Mouse (Mus musculus): ENCODE measurements around the gene Wdtc1. TPM values are rescaled to one million over a fixed set of nuclear protein-coding genes. Genes with fewer than 3 reads are reported as not detected.

The Wdtc1 gene
- polyA plus RNA-seq, 1 experiment: 49.1 TPM

DNA sequence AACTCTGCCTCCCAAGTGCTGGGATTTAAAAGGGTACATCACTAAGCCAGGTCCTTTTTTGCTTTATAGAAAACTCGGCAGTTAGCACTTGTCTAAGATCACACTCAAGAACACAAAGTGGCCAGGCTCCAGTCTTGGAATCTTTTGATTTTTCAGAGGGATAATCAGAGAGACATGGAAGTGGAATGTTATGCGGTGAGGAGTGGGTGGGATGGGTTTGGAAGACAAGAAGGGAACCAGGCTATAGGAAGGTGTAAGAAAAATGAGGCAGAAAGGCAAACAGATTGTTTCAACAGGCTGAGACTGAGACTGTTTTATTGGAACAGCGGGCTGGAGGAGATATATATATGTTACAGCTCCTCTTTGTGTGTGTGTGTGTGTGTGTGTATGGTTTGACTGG lies 74.8 kb downstream of the Wdtc1 start:
- TF ChIP-seq CTCF (IDR thresholded peaks at IDR 0.05; ENCODE audit: insufficient read depth, low read length) (no peak), POLR2A (IDR thresholded peaks at IDR 0.05; ENCODE audit: borderline replicate concordance, extremely low read depth, low read depth, low read length) (no peak)
- peaks cover 11% of the 10 kb centered on the region for H3K4me1 ChIP-seq (ENCODE audit: control insufficient read depth, insufficient read depth, low read length)
- 71% methylated on average over 3 of the region's 3 CpGs for WGBS
- no peak for DNase-seq
- no peak overlapping the region for H3K4me3 ChIP-seq (replicated peaks; ENCODE audit: extremely low read depth, low read depth, low read length)

GRCm38 (mm10) chr4:133278067-133278466 lies 75.2 kb downstream of the Wdtc1 start:
- Histone ChIP-seq H3K4me3 (replicated peaks; ENCODE audit: extremely low read depth, low read depth, low read length) (peak overlapping the region; percentile 97), H3K4me1 (ENCODE audit: control insufficient read depth, insufficient read depth, low read length) (peaks cover 11% of the 10 kb centered on the region)
- WGBS: 7% methylated on average over 6 of the region's 6 CpGs
- TF ChIP-seq CTCF (IDR thresholded peaks at IDR 0.05; ENCODE audit: insufficient read depth, low read length) (no peak), POLR2A (IDR thresholded peaks at IDR 0.05; ENCODE audit: borderline replicate concordance, extremely low read depth, low read depth, low read length) (no peak)
- DNase-seq: no peak

DNA sequence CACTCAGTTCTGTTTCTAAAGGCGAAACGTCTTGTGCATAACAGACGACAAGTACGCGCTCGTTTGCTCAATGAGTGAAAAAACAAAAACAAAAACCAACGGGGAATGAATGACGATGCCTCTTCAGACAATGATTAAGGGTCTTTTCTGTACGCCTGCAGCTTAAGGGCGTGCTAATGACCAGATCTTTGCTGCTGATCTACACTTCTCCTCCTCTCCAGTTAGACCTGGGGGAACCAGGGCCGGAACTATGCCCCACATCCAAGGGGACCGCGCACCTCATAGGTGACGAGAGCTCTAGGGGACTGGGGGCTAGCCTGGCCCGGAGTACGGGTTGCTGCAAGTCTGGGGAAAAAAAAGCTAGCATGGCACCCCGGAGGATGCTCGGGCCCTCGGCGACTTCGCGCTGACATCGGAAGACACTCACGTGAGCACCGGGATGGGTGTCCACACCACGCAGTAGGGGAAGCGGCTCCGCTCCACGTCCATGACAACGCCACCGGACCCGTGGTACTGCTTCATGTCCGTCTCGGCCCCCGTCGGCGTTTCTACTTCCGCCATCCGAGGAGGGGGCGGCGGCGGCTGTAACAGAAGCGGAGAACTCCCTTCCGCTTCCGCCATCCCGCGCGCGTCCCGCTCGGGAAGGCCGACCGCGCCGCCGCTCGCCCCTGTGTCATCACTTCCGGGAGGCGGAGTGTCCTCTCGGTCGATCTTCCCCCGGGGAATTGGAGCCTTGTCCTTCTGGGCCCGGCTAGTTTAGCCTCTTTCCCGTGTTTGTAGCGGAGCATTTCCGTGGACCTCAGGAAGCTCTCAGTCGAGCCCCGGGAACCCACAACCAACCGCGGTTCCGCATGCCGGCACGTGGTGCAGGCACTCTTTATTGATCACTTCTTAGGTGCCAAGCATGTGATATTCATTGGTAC lies 75.9 kb downstream of the Wdtc1 start, which contains the start of gene Tmem222:
Tmem222 (minus strand) TSS at position 689 of the 923 bp plus-strand sequence.
- peak; percentile 97 for DNase-seq
- peak within 1 kb of the TSS; percentile 97 for H3K4me3 ChIP-seq (replicated peaks; ENCODE audit: extremely low read depth, low read depth, low read length)
- WGBS: under 1% methylated on average over 73 of the region's 73 CpGs
- H3K4me1 ChIP-seq (ENCODE audit: control insufficient read depth, insufficient read depth, low read length): peaks cover 11% of the 10 kb centered on the region
- TF ChIP-seq POLR2A (IDR thresholded peaks at IDR 0.05; ENCODE audit: borderline replicate concordance, extremely low read depth, low read depth, low read length) (peak; percentile 68; the same call in 1 of the 2 replicates), CTCF (IDR thresholded peaks at IDR 0.05; ENCODE audit: insufficient read depth, low read length) (no peak)

DNA sequence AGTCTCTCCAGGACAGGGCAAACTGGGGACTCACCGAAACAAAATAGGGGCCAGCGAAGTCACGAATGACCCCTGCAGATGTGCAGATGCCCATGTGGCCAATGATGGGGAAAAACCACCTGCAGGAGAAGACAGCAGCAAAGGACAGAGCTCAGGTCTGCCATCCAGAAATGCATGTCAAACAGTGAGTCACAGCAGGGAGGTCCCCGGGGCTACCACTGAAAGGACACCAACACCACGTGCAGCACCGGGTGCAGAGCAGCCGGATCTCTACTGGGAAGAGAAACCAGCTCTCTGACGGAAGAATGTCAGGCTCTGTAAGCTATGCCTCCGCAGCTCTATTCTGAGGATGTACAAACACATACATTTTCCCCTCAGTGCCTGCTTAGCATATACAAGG lies 82.4 kb downstream of the Wdtc1 start:
- 78% methylated on average over 9 of the region's 9 CpGs for WGBS
- H3K4me1 ChIP-seq (ENCODE audit: control insufficient read depth, insufficient read depth, low read length): 0 out of 2 replicates have a peak, but pooled peaks cover 2% of the 10 kb centered on the region
- no peak for DNase-seq
- TF ChIP-seq CTCF (IDR thresholded peaks at IDR 0.05; ENCODE audit: insufficient read depth, low read length): no peak
- TF ChIP-seq POLR2A (IDR thresholded peaks at IDR 0.05; ENCODE audit: borderline replicate concordance, extremely low read depth, low read depth, low read length): no peak
- no peak overlapping the region for H3K4me3 ChIP-seq (replicated peaks; ENCODE audit: extremely low read depth, low read depth, low read length)

GRCm38 (mm10) chr4:133269596-133269995 lies 83.7 kb downstream of the Wdtc1 start:
- TF ChIP-seq POLR2A (IDR thresholded peaks at IDR 0.05; ENCODE audit: borderline replicate concordance, extremely low read depth, low read depth, low read length): no peak
- TF ChIP-seq CTCF (IDR thresholded peaks at IDR 0.05; ENCODE audit: insufficient read depth, low read length): no peak
- no peak overlapping the region for H3K4me3 ChIP-seq (replicated peaks; ENCODE audit: extremely low read depth, low read depth, low read length)
- H3K4me1 ChIP-seq (ENCODE audit: control insufficient read depth, insufficient read depth, low read length): 0 out of 2 replicates have a peak, but pooled peaks cover 2% of the 10 kb centered on the region
- DNase-seq: no peak
- WGBS: 60% methylated on average over 3 of the region's 3 CpGs

DNA sequence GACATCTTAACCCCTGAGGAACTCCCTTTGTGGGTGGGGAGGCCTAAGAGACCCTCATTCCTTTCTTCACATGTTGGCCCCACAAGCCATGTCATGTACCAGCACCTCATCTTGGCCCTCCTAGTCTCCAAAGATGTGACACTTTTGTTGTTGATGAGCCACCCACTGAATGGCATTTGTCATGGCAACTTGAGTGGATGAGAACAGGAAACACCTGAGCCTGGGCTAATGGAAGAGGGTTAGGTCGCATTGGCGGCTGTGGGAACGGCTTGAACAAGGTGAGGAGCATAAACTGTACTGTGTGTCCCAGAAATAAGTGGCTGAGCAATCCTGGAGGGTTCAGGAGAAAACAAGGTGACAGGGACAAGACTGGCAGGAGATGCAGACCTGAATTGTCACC lies 84.3 kb downstream of the Wdtc1 start:
- no peak for DNase-seq
- WGBS: 88% methylated on average over 3 of the region's 3 CpGs

DNA sequence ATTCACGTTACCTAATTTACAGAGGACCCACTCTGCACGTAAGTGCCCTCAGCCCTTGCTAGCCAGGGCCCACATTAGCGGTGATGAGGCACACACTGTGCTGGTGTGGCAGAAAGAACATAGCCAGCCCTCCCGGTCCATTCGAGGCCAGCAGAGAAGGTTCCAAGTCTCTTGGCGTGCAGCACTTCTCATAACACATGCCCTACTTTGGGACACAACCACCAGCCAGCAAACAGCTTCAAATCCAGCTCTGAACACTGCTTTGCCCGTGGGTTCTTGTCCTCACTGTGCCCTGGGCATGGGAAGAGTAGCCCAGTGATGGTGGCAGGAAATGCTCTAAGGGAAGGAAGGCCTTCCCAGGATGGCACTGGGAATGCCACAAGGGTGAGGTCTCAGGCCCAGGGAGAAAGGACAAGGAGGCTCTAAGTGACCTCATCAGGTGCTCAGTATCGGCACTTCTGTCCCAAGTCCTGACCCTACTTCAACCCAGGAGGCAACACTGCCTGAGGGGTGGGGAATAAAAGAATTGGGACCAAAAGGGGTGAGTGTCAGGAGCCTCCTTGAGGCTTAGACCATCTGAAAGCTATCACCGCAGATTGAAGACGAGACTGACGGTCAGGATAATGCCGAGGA lies 86.9 kb downstream of the Wdtc1 start:
- no peak overlapping the region for H3K4me3 ChIP-seq (replicated peaks; ENCODE audit: extremely low read depth, low read depth, low read length)
- 0 out of 2 replicates have a peak, but pooled peaks cover 2% of the 10 kb centered on the region for H3K4me1 ChIP-seq (ENCODE audit: control insufficient read depth, insufficient read depth, low read length)
- no peak for DNase-seq
- WGBS: 88% methylated on average over 12 of the region's 12 CpGs
- TF ChIP-seq CTCF (IDR thresholded peaks at IDR 0.05; ENCODE audit: insufficient read depth, low read length) (no peak), POLR2A (IDR thresholded peaks at IDR 0.05; ENCODE audit: borderline replicate concordance, extremely low read depth, low read depth, low read length) (no peak)

More for the DNA sequence above, 84.3 kb downstream of the Wdtc1 start:
- no peak for TF ChIP-seq POLR2A (IDR thresholded peaks at IDR 0.05; ENCODE audit: borderline replicate concordance, extremely low read depth, low read depth, low read length)
- TF ChIP-seq CTCF (IDR thresholded peaks at IDR 0.05; ENCODE audit: insufficient read depth, low read length): no peak
- no peak overlapping the region for H3K4me3 ChIP-seq (replicated peaks; ENCODE audit: extremely low read depth, low read depth, low read length)
- 0 out of 2 replicates have a peak, but pooled peaks cover 2% of the 10 kb centered on the region for H3K4me1 ChIP-seq (ENCODE audit: control insufficient read depth, insufficient read depth, low read length)

DNA sequence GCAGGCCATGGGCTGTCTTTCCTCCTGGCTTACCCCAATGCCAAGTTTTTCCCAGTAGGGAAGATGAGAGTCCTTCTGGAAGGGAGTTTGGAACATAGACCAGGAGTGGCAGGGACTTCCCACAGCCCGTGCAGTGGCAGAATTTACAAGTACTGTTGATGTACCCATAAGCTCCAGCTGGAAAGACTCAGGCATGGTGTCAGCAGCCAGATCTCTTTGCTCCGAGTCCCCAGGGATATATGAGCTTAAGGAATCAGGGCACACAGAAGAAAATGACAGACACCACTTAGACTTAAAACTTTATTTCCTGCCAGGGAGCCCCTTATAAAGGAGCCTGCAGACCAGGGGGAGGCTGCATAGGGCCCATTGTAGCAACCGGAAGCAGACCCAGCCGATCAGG lies 87.5 kb downstream of the Wdtc1 start:
- no peak for DNase-seq
- TF ChIP-seq POLR2A (IDR thresholded peaks at IDR 0.05; ENCODE audit: borderline replicate concordance, extremely low read depth, low read depth, low read length) (no peak), CTCF (IDR thresholded peaks at IDR 0.05; ENCODE audit: insufficient read depth, low read length) (no peak)
- 0 out of 2 replicates have a peak, but pooled peaks cover 2% of the 10 kb centered on the region for H3K4me1 ChIP-seq (ENCODE audit: control insufficient read depth, insufficient read depth, low read length)
- 75% methylated on average over 4 of the region's 4 CpGs for WGBS
- no peak overlapping the region for H3K4me3 ChIP-seq (replicated peaks; ENCODE audit: extremely low read depth, low read depth, low read length)

DNA sequence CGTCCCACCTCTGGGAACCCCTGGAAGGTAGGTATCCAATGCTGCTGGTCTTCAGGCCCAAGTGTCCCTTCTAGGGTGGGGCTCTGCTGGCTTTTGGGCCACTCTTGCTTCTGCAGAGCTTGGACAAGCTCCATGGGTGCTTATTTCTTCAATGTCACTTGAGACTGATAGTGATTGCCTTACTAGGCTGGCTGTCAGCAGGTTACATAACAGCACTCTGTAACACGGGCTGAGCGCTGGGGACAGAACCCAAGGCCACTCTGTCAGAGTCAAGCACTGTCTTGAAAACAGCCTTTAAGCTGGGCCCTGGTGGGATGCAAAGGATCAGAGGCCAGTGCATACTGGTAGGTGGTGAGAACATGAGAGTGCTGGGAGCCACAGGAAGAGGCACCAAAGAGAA lies 88.0 kb downstream of the Wdtc1 start:
- DNase-seq: no peak
- WGBS: 81% methylated on average over 3 of the region's 3 CpGs
- TF ChIP-seq POLR2A (IDR thresholded peaks at IDR 0.05; ENCODE audit: borderline replicate concordance, extremely low read depth, low read depth, low read length) (no peak), CTCF (IDR thresholded peaks at IDR 0.05; ENCODE audit: insufficient read depth, low read length) (no peak)
- Histone ChIP-seq H3K4me3 (replicated peaks; ENCODE audit: extremely low read depth, low read depth, low read length) (no peak overlapping the region), H3K4me1 (ENCODE audit: control insufficient read depth, insufficient read depth, low read length) (0 out of 2 replicates have a peak, but pooled peaks cover 2% of the 10 kb centered on the region)
